Mouse (Mus musculus): ENCODE results near the gene Timm9.

- TF ChIP-seq CTCF (IDR thresholded peaks at IDR 0.05), result no peak
- TF ChIP-seq EP300 (IDR thresholded peaks at IDR 0.05), result no peak
These were observed 903 bp downstream of the Timm9 start for GRCm38 (mm10) chr12:71135581-71135980.
